Mouse (Mus musculus): ENCODE data around the gene Fut11. TPM values are rescaled to one million over a fixed set of nuclear protein-coding genes. Genes with fewer than 3 reads are reported as not detected.
"Not testable (repeated sequence)": the region's sequence is repeated elsewhere in the genome, so short reads cannot be mapped to it uniquely, and the experiment has no call there.

The Fut11 gene
- polyA plus RNA-seq, 1 experiment from 2014 or later: 18.9 TPM

DNA sequence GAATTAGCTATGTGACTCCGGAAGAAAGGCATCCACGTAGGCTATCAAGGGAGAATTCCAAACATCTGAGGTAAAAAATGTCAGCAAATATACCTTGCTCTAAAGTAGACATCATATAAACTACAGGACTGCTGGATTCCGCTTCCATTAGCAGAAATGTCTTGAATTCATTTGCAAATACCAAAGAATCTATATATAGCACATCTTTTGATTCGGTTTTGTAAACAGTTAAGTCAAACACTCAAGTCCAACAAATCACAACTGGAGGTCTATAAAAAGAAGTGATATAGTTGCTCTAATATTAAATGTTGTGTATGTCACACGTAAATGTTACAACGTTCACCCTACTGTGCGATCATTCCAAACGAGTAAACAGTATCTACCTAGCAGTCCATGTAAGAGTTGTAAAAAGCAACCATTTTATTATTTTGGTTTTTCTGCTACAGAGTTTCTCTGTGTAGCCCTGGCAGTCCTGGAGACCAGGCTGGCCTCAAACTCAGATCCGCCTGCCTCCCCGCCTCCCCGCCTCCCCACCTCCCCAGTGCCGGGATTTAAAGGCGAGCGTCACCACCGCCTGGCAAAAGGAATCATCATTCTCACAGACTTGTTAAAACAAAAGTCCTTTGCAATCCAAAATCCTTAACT lies 7.5 kb downstream of the Fut11 start:
- Histone ChIP-seq H3K4me3 (peak overlapping the region; percentile 73), H3K9ac (peak overlapping the region; percentile 86), H3K9me3 (replicated peaks) (no peaks in the 10 kb centered on the region), H3K27me3 (no peaks in the 10 kb centered on the region), H3K4me1 (peaks cover 60% of the 10 kb centered on the region), H3K27ac (peak overlapping the region; percentile 88), H3K4me2 (peak overlapping the region; percentile 64), H3K36me3 (ENCODE audit: poor library complexity, severe bottlenecking) (peaks cover 27% of the 10 kb centered on the region)
- peak; percentile 33 for ATAC-seq
- WGBS: 18% methylated on average over 15 of the region's 15 CpGs

DNA sequence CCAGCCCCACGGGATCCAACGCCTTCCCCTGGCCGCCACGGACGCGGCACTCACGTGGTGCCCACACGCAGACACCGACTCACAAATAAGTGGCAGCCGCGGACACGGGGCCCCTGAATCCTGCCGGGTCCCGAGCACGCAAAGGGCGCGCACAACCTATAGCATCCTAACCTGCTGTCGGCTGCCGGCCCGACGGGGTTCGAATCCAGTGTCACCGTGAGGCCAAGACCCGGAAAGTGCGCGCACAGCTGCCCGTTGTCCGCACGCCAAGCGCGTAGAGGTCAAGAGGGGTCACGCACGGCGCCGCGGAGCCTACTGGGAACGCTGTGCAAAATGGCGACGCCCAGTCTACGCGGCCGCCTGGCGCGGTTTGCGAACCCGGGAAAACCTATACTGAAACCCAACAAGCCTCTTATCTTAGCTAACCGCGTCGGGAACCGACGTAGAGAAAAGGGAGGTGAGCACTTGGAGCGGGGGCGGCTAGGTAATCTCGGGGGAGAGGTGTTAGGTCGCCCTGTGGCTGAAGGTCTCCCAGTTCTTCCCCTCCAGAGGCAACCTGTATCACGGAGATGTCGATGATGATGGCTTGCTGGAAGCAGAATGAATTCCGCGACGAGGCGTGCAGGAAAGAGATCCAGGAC lies 8.1 kb downstream of the Fut11 start, which contains the start of gene Chchd1:
Chchd1 (plus strand) TSS at position 266 of the 641 bp plus-strand sequence.
- Histone ChIP-seq H3K36me3 (ENCODE audit: poor library complexity, severe bottlenecking) (peaks cover 27% of the 10 kb centered on the region), H3K9ac (peak within 1 kb of the TSS; percentile 86), H3K4me3 (peak within 1 kb of the TSS; percentile 73), H3K4me2 (peak within 1 kb of the TSS; percentile 64), H3K27me3 (no peaks in the 10 kb centered on the region), H3K4me1 (peaks cover 54% of the 10 kb centered on the region), H3K27ac (peak within 1 kb of the TSS; percentile 88), H3K9me3 (replicated peaks) (no peaks in the 10 kb centered on the region)
- under 1% methylated on average over 61 of the region's 61 CpGs for WGBS
- ATAC-seq: peak; percentile 66

DNA sequence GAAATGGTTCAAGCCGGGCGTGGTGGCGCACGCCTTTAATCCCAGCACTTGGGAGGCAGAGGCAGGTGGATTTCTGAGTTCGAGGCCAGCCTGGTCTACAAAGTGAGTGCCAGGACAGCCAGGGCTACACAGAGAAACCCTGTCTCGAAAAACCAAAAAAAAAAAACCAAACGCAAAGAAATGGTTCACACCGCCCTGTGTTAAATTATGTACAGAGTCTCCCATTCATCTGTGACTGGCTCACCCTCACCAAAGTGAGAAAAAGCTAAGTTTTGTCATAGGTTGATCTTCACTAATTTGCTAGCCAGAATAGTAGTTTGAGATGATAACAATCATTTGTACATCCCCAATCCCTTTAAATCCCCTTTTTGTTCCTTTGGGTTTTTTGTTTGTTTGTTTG lies 8.7 kb downstream of the Fut11 start:
- peak overlapping the region; percentile 73 for H3K4me3 ChIP-seq
- not testable (repeated sequence) for H3K9me3 ChIP-seq (replicated peaks); H3K27me3 ChIP-seq; ATAC-seq
- peaks cover 51% of the 10 kb centered on the region for H3K4me1 ChIP-seq
- peak overlapping the region; percentile 86 for H3K9ac ChIP-seq
- WGBS: 11% methylated on average over 8 of the region's 8 CpGs
- peaks cover 22% of the 10 kb centered on the region for H3K36me3 ChIP-seq (ENCODE audit: poor library complexity, severe bottlenecking)
- peak overlapping the region; percentile 64 for H3K4me2 ChIP-seq
- H3K27ac ChIP-seq: peak overlapping the region; percentile 88

DNA sequence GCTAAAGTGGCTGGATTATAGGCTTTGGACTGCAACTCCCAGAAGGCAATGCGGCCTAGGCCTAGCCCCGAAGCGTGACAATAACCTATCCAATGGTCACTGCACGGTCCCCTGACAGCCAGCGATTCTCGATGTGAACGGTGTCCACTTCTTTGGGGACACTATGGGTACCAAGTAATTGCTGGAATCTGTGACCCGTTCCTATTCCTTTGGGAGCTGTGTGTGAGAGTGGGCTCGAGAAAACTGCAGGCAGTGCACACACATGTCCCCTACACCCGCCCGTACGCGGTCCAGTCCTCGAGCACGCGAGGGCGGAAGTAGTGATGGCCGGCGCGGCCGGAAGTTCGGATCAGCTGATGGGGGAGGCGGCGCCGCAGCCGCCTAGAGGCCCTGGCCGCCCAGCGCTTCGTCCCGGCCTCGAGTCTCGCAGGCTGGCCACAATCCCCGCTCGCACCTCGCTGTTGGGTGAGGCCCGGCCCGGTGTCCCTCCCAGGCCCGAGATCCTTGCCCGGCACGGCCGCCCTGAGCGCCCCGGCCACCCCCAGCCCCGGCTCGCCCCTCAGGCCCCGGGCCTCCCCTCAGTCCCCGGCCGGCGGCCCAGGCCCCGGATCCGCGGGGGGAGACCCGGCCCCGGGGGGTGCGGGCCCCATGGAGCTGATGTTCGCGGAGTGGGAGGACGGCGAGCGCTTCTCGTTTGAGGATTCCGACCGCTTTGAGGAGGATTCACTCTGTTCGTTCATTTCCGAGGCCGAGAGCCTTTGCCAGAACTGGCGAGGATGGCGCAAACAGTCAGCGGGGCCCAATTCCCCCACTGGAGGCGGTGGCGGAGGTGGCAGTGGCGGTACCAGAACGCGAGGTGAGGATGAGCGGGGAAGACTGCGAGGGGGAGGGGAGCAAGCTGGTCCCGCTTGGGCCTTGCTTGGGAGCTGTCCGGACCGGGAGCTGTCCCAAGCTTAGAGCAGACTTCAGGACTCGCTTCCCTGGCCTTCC lies 12.7 kb downstream of the Fut11 start, which contains the start of gene Zswim8:
Zswim8 (plus strand) TSS at position 352 of the 990 bp plus-strand sequence.
- Histone ChIP-seq H3K27me3 (no peaks in the 10 kb centered on the region), H3K4me1 (peaks cover 32% of the 10 kb centered on the region), H3K9me3 (replicated peaks) (no peaks in the 10 kb centered on the region), H3K4me3 (peak within 1 kb of the TSS; percentile 92), H3K9ac (peak within 1 kb of the TSS; percentile 94), H3K27ac (peak within 1 kb of the TSS; percentile 76), H3K36me3 (ENCODE audit: poor library complexity, severe bottlenecking) (peaks cover 40% of the 10 kb centered on the region), H3K4me2 (peak within 1 kb of the TSS; percentile 81)
- peak; percentile 92 for ATAC-seq
- WGBS: under 1% methylated on average over 72 of the region's 80 CpGs

DNA sequence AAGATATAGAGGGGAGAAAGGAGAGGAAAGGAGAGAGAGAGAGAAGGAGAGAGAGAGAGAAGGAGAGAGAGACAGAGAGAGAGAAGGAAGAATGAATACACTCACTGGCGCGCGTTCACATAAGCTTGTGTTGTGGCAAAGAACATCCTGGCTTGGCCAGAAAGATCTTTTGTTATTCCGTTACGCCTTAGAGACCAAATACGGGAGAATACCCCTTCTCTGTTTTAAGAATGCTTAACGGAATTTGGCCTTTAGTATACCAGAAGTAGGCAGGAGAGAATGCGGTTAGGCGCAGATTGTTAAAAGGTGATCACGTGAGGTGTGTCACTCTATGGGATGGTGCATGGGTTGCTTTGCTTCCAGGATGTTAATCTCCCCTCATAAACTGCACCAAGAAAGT lies 13.5 kb downstream of the Fut11 start:
- Histone ChIP-seq H3K27me3 (no peaks in the 10 kb centered on the region), H3K4me1 (peaks cover 32% of the 10 kb centered on the region), H3K9me3 (replicated peaks) (no peaks in the 10 kb centered on the region), H3K4me3 (peak overlapping the region; percentile 92), H3K27ac (0 out of 2 replicates have a peak overlapping the region, but pooled peaks have one; percentile 76), H3K9ac (peak overlapping the region; percentile 94), H3K36me3 (ENCODE audit: poor library complexity, severe bottlenecking) (peaks cover 47% of the 10 kb centered on the region), H3K4me2 (peak overlapping the region; percentile 81)
- no peak for ATAC-seq
- WGBS: 7% methylated on average over 10 of the region's 10 CpGs

DNA sequence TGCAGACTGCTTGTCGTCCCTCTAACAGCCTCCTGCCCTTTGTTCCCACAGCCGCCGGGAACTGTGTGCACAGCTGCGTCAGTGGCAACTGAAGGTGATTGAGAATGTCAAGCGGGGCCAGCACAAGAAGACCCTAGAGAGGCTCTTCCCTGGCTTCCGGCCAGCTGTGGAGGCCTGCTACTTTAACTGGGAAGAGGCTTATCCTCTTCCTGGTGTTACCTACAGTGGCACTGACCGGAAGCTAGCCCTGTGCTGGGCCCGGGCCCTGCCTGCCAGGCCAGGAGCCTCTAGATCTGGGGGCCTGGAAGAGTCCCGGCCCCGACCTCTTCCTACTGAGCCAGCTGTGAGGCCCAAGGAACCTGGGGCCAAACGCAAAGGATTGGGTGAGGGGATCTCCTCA lies 19.1 kb downstream of the Fut11 start:
- Histone ChIP-seq H3K4me2 (no peak overlapping the region), H3K36me3 (ENCODE audit: poor library complexity, severe bottlenecking) (peaks cover 93% of the 10 kb centered on the region), H3K27me3 (no peaks in the 10 kb centered on the region), H3K9me3 (replicated peaks) (no peaks in the 10 kb centered on the region), H3K4me3 (no peak overlapping the region), H3K4me1 (peaks cover 11% of the 10 kb centered on the region), H3K27ac (no peak overlapping the region), H3K9ac (no peak overlapping the region)
- no peak for ATAC-seq
- WGBS: 84% methylated on average over 11 of the region's 11 CpGs

DNA sequence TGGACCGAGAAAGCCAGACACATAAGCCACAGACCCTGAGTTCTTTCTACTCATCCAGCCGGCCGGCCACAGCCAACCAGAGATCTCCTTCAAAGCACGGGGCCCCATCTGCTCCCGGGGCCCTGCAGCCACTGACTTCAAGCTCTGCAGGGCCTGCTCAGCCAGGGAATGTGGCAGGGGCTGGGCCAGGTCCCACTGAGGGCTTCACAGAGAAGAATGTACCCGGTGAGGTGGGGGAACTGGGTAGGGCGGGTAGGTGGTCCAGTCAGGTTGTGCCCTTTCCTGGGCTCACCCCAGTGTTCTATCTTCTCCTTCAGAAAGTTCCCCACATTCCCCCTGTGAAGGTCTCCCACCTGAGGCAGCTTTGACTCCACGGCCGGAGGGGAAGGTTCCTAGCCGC lies 23.7 kb downstream of the Fut11 start:
- Histone ChIP-seq H3K27me3 (no peaks in the 10 kb centered on the region), H3K4me2 (no peak overlapping the region), H3K4me3 (no peak overlapping the region), H3K9me3 (replicated peaks) (no peaks in the 10 kb centered on the region), H3K9ac (no peak overlapping the region), H3K27ac (no peak overlapping the region), H3K36me3 (ENCODE audit: poor library complexity, severe bottlenecking) (peaks cover 100% of the 10 kb centered on the region), H3K4me1 (no peaks in the 10 kb centered on the region)
- no peak for ATAC-seq
- 91% methylated on average over 10 of the region's 10 CpGs for WGBS

DNA sequence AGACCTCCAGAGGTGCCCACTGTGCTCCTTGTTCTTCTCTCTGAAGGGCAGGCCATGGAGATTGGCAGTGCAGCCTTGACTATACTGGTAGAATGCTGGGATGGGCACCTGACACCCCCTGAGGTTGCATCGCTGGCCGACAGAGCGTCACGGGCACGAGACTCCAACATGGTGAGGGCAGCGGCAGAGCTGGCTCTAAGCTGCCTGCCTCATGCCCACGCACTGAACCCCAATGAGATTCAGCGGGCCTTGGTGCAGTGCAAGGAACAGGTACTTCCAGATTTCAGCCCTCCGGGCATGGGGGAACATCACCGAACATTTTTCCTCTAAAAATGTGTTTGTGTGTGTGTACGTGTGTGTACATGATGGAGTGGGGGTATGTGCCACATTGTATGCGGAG lies 25.0 kb downstream of the Fut11 start:
- 96% methylated on average over 12 of the region's 12 CpGs for WGBS
- Histone ChIP-seq H3K36me3 (ENCODE audit: poor library complexity, severe bottlenecking) (peaks cover 99% of the 10 kb centered on the region), H3K27me3 (no peaks in the 10 kb centered on the region)

DNA sequence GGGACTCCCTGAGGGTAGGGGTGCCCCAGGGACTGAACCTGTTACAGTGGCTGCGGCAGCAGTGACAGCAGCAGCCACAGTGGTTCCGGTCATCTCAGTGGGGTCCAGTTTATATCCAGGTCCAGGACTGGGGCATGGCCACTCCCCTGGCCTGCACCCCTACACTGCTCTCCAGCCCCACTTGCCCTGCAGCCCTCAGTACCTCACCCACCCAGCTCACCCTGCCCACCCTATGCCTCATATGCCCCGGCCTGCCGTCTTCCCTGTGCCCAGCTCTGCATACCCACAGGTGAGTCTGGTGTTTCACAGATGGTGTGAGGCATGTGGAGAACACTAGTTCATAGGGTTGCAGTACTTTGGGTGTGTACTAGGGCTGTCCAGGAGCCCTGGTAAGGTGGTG lies 26.6 kb downstream of the Fut11 start:
- Histone ChIP-seq H3K4me1 (no peaks in the 10 kb centered on the region), H3K4me2 (no peak overlapping the region), H3K9me3 (replicated peaks) (no peaks in the 10 kb centered on the region), H3K36me3 (ENCODE audit: poor library complexity, severe bottlenecking) (peaks cover 98% of the 10 kb centered on the region), H3K4me3 (no peak overlapping the region), H3K27me3 (no peaks in the 10 kb centered on the region), H3K27ac (no peak overlapping the region), H3K9ac (no peak overlapping the region)
- WGBS: 94% methylated on average over 4 of the region's 4 CpGs
- ATAC-seq: 0 out of 2 replicates have a peak, but pooled peaks have one; percentile 3

More for the DNA sequence above, 25.0 kb downstream of the Fut11 start:
- no peaks in the 10 kb centered on the region for H3K4me1 ChIP-seq
- no peak overlapping the region for H3K9ac ChIP-seq
- no peak overlapping the region for H3K27ac ChIP-seq
- no peak for ATAC-seq
- no peaks in the 10 kb centered on the region for H3K9me3 ChIP-seq (replicated peaks)
- H3K4me2 ChIP-seq: no peak overlapping the region
- H3K4me3 ChIP-seq: no peak overlapping the region

DNA sequence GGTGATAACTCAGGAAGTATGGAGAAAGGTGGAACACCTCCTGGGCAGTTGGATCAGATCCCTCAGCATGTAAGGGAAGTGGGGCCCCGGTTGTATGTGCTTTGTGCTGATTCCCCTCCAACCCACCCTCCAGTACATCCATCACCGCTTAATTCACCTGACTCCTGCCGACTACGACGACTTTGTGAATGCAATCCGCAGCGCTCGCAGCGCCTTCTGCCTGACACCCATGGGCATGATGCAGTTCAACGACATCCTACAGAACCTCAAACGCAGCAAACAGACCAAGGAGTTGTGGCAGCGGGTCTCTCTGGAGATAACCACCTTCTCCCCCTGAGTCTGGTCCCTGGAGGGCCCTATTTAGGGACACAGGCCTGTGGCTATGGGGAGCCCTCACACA lies 28.2 kb downstream of the Fut11 start:
- Histone ChIP-seq H3K4me1 (no peaks in the 10 kb centered on the region), H3K4me2 (no peak overlapping the region), H3K9ac (no peak overlapping the region), H3K36me3 (ENCODE audit: poor library complexity, severe bottlenecking) (peaks cover 94% of the 10 kb centered on the region), H3K9me3 (replicated peaks) (no peaks in the 10 kb centered on the region), H3K27ac (no peak overlapping the region), H3K27me3 (no peaks in the 10 kb centered on the region), H3K4me3 (no peak overlapping the region)
- no peak for ATAC-seq
- 93% methylated on average over 12 of the region's 12 CpGs for WGBS

DNA sequence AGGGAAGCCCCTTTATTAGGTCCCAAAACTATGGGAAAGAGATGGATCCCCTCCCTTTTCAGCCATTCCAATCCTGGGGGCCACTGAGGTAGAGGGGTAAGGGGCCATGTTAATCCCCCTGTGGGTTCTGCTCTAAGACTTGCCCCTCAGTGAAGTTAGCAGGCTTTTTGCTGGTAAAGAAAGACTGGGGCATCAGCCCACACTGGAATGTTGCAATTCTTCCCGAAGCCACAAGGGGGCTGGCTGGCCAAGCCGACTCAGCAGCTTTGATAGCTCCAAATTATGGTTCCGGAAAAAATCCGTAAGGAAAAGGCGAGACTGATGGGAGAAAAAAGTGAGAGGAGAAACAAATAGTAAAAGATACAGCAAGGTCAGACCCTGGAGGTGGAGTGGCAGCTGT lies 29.3 kb downstream of the Fut11 start:
- peaks cover 94% of the 10 kb centered on the region for H3K36me3 ChIP-seq (ENCODE audit: poor library complexity, severe bottlenecking)
- H3K4me3 ChIP-seq: no peak overlapping the region
- no peak overlapping the region for H3K27ac ChIP-seq
- H3K9ac ChIP-seq: no peak overlapping the region
- no peaks in the 10 kb centered on the region for H3K4me1 ChIP-seq
- H3K27me3 ChIP-seq: no peaks in the 10 kb centered on the region
- no peaks in the 10 kb centered on the region for H3K9me3 ChIP-seq (replicated peaks)
- WGBS: 32% methylated on average over 5 of the region's 5 CpGs
- peak; percentile 39; the same call in 1 of the 2 replicates for ATAC-seq
- no peak overlapping the region for H3K4me2 ChIP-seq

Measured in forebrain, embryonic 13.5 days (tissue).